Mouse (Mus musculus) adrenal gland, postnatal 36 days (tissue): ENCODE measurements around the gene Lsm2. TPM values are rescaled to one million over a fixed set of nuclear protein-coding genes. Genes with fewer than 3 reads are reported as not detected.

Experiments
- DNase-seq, 2 experiments: peaks; one replicate each; pipeline ENCODE4 v3.0.0; 2021; ENCODE audit warnings: mixed read lengths in 1 of 2
- total RNA-seq, 2 experiments: library from RNA; stranded (reverse); gene quantifications; 2 replicates each; pipeline ENCODE4 v1.2.3; 2021

The Lsm2 gene
- total RNA-seq, 2 experiments from 2014 or later = 35.2 to 35.5 TPM

- no peak for DNase-seq
These were observed 30.8 kb downstream of the Lsm2 start for GRCm38 (mm10) chr17:35012430-35012829.

GRCm38 (mm10) chr17:35013221-35013620, 31.6 kb downstream of the Lsm2 start:
- DNase-seq = no peak

DNA sequence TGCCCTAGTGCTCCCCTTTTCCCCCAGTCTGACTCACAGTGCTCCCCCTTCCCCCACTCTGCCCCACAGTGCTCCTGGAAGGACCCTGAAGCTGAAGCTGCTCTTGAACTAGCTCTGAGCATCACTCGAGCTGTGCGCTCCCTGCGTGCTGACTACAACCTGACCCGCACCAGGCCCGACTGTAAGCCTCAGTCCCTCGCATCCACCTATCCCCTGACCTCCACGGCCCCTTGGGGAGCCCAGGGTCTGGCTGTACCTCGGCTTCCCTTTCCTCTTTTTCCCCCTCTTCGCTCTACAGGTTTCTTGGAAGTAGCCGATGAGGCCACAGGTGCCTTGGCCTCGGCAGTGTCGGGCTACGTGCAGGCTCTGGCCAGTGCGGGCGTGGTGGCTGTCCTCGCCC, 33.6 kb downstream of the Lsm2 start:
- no peak for DNase-seq

GRCm38 (mm10) chr17:35016376-35016775, 34.7 kb downstream of the Lsm2 start, which contains the start of gene Vwa7:
Vwa7 (plus strand) TSS chr17:35016579.
- DNase-seq = peak; percentile 67 to 77

- no peak for DNase-seq
These were observed 35.4 kb downstream of the Lsm2 start for GRCm38 (mm10) chr17:35016791-35017705.

GRCm38 (mm10) chr17:35017706-35018030, 36.0 kb downstream of the Lsm2 start:
- no peak for DNase-seq

GRCm38 (mm10) chr17:35018171-35018570, 36.5 kb downstream of the Lsm2 start:
- no peak for DNase-seq

DNA sequence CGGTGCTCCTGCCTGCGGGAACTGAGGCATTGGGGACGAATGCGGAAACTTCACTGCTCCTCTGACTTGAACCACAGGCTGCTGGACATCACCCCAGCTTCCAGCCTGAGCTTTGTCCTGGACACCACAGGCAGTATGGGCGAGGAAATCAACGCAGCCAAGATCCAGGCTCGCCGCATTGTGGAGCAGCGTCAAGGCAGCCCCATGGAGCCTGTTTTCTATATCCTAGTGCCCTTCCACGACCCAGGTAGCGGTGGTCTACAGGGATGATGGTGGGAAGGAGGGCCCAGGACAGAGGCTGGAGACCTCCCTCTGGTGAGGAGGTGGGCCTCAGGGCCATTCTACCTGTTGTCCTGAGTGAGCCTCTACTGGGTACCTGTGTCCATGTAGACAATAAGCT, 38.2 kb downstream of the Lsm2 start:
- DNase-seq = no peak

DNA sequence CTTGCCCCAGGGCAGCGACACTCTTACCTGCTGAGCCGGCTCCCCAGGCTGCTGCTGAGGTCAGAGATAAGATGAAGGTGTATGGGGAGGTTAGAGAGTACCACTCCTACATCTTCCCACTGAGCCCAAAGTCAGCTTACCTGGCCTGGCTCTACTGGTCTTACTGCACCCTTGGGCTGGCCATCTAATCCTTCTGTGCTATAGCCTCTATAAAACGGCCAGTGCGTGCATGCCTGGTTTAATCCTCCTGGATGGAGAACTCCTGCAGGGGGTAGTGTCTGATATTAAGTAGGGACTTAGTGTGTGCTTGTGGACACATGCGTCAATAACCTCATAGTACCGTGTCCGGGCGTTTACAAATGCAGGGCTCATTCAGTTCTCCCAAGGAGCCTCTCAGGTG, 38.9 kb downstream of the Lsm2 start:
- DNase-seq = no peak

GRCm38 (mm10) chr17:35021163-35021808, 39.6 kb downstream of the Lsm2 start:
- DNase-seq = peak; percentile 88 to 93

DNA sequence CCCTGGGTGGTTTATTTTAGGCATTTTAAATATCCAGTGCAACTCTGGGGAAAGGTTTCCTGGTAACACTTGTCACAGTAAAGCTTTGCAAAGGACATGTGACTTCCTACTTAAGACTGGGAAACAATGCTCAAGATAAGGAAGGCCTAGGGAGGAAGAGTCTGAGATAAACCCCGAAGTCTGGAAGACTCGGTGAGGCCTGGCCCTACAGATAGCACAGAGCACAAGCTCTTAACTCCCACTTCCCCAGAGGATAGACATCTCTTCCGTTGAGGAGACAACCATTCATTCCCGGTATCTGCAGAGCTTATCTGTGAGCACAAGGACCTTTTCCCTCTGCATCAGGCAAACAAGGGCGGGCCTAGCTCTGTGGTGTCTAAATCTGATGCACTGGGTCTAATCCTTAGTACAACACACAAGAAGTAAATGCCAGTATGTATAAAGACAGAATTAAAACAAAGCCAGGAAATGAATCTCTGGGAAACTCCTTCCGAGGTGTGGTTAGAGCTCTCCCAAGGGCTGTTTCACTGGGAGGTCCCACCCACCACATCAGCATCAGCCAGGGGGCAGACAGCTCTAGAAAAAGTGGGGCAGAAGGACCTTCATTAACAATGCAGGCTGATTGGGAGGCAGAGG, 40.3 kb downstream of the Lsm2 start:
- DNase-seq = peak in 1 of 2 experiments; percentile 30

DNA sequence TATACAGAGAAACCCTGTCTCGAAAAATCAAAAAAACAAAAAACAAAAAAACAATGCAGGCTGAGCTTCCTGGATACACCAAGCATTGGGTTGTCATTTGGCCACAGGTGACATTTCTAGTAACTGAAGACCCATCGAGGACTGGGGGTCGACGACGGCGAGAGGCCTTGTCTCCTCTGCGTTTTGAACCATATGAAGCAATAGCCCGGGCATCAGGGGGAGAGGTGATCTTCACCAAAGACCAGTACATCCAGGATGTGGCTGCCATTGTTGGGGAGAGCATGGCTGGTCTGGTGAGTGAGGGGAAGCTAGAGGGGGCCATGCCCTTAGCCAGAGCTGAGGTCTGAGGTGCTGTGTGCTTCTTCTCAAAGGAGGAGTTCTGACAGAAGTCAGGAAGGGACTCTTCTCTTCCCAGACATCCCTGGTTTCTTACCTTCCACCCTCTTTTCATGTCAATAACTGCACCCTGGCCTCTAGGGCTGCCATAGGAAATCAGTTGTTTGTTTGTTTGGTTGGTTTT, 40.9 kb downstream of the Lsm2 start:
- no peak for DNase-seq

- no peak for DNase-seq
These were observed 41.6 kb downstream of the Lsm2 start for GRCm38 (mm10) chr17:35023221-35023620.

DNA sequence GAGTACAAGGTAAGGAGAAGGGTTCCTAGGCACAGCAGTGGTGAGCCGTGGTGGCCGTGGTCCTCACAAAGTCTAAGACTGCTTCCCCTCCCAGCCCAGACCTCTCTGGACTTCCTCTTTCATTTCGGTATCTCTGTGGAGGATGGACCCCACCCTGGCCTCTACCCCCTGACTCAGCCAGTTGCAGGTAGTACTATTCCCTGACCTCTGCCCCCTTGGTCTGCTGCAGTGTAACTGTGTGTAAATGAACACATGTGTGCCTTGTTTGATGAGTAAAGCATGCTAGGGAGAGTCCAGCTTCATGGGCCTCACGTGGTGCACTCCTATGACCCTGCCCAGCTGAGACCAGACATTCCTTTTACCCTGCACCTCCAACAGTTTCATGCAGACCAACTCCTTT, 42.1 kb downstream of the Lsm2 start:
- no peak for DNase-seq

- no peak for DNase-seq
These were observed 42.6 kb downstream of the Lsm2 start for GRCm38 (mm10) chr17:35024261-35024660.

GRCm38 (mm10) chr17:35024691-35025488, 43.2 kb downstream of the Lsm2 start:
- no peak for DNase-seq

GRCm38 (mm10) chr17:35026206-35026605, 44.5 kb downstream of the Lsm2 start:
- no peak for DNase-seq

GRCm38 (mm10) chr17:35027277-35028068, 45.8 kb downstream of the Lsm2 start, which contains the start of gene Sapcd1:
Sapcd1 (minus strand) TSS chr17:35028016.
- DNase-seq = no peak

GRCm38 (mm10) chr17:35028315-35028714, 46.7 kb downstream of the Lsm2 start:
- DNase-seq = no peak

DNA sequence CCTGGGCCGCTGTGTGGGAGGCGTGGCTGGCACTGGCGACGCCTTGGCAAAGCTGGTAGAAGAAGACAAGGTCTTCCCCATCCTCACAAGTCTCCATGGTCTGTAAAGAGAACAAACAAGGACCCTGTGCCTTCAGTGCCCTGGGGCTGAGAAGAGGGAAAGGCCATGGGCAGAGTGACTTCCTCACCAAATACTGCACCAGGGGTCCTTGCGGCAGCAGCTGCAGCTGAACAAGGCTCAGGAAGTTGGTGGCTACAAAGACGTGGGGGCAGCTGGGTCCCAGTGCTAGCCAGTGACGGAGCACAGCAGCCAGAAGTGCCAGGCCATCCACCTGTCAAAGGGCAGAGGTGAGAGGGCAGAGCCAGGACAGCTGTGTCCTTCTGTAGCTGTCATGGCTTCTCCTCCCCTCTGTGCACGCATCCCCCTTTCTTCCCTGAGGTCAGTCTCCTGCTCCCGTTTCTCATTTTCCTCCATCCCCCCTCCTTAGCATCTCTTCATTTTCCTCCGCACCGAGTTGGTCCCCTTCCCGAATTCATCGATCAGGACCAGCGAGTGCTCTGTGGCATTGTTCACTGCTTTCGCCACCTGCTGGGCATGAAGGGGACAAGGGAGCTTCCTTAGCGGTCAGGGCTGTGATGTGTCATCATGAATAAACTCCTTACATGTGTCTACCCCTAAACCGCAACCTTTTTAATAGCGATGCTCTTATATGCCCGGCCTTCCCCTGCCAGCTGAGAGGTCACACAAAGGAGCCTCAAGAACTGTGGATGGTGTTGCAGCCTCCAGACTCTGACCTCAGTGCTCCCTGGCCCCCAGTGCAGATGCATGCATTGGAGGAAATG, 48.2 kb downstream of the Lsm2 start:
- peak in 1 of 2 experiments; percentile 40 for DNase-seq
